Mouse (Mus musculus): Measurements from ENCODE around the gene Fads3. TPM values are rescaled to one million over a fixed set of nuclear protein-coding genes. Genes with fewer than 3 reads are reported as not detected.
A peak's percentile ranks its signal among the peaks of the same experiment; 100 is the strongest.

The Fads3 gene
- total and polyA plus RNA-seq, 3 experiments: 2.3 to 11.2 TPM; not detected in 1

GRCm38 (mm10) chr19:10104234-10104633, 62.9 kb downstream of the Fads3 start:
- Histone ChIP-seq H3K9ac (ENCODE audit: control insufficient read depth, low read depth, low read length, poor library complexity, severe bottlenecking) (peak overlapping the region; percentile 45), H3K4me1 (ENCODE audit: control insufficient read depth in 1 of 2, insufficient read depth in 2 of 2, low read length in 2 of 2) (peaks cover 2 to 40% of the 10 kb centered on the region in 2 experiments; a peak in 3 of 4 replicates), H3K27me3 (ENCODE audit: control insufficient read depth in 1 of 2, insufficient read depth in 2 of 2, low read length in 2 of 2) (no peaks in the 10 kb centered on the region), H3K36me3 (ENCODE audit: control insufficient read depth in 1 of 2, insufficient read depth in 2 of 2, low read length in 2 of 2) (peaks cover 0 to 30% of the 10 kb centered on the region in 2 experiments; a peak in 2 of 4 replicates), H3K27ac (ENCODE audit: control insufficient read depth, low read depth, low read length) (peak overlapping the region; percentile 71), H3K9me3 (replicated peaks; ENCODE audit: insufficient read depth, low read length) (no peaks in the 10 kb centered on the region), H3K79me2 (ENCODE audit: control insufficient read depth, insufficient read depth, low read length, poor library complexity) (peaks cover 13% of the 10 kb centered on the region), H3K4me3 (ENCODE audit: control insufficient read depth in 1 of 2, insufficient read depth in 1 of 2, low read depth in 2 of 2, low read length in 2 of 2) (peak overlapping the region; percentile 28 to 43)
- peak; percentile 58 for DNase-seq (ENCODE audit: low read depth, low spot score)
- TF ChIP-seq ZKSCAN1 (IDR thresholded peaks at IDR 0.05; ENCODE audit: low read depth, low read length): no peak
- 0 out of 2 replicates have a peak, but pooled peaks have one; percentile 32 for TF ChIP-seq GATA1 (IDR thresholded peaks at IDR 0.05; ENCODE audit: low read depth, low read length)
- peak; percentile 43; the same call in 1 of the 2 replicates for TF ChIP-seq USF1 (IDR thresholded peaks at IDR 0.05; ENCODE audit: low read depth, low read length)
- 0 out of 4 replicates have a peak, but pooled peaks of 1 of the 2 experiments have one; percentile 24 for TF ChIP-seq EP300 (IDR thresholded peaks at IDR 0.05; ENCODE audit: low read depth in 1 of 2, low read length in 2 of 2)
- TF ChIP-seq ZNF384 (IDR thresholded peaks at IDR 0.05; ENCODE audit: low read depth, low read length): no peak
- peak; percentile 75 for TF ChIP-seq BHLHE40 (IDR thresholded peaks at IDR 0.05; ENCODE audit: borderline replicate concordance, low read depth, low read length)
- peak; percentile 38; the same call in 1 of the 2 replicates for TF ChIP-seq MXI1 (IDR thresholded peaks at IDR 0.05; ENCODE audit: low read depth, low read length)

- peak overlapping the region; percentile 45 for H3K9ac ChIP-seq (ENCODE audit: control insufficient read depth, low read depth, low read length, poor library complexity, severe bottlenecking)
- peaks cover 2 to 35% of the 10 kb centered on the region in 2 experiments; a peak in 3 of 4 replicates for H3K4me1 ChIP-seq (ENCODE audit: control insufficient read depth in 1 of 2, insufficient read depth in 2 of 2, low read length in 2 of 2)
- peaks cover 12% of the 10 kb centered on the region for H3K79me2 ChIP-seq (ENCODE audit: control insufficient read depth, insufficient read depth, low read length, poor library complexity)
- no peaks in the 10 kb centered on the region for H3K9me3 ChIP-seq (replicated peaks; ENCODE audit: insufficient read depth, low read length)
- H3K27ac ChIP-seq (ENCODE audit: control insufficient read depth, low read depth, low read length): peak overlapping the region; percentile 71
- no peaks in the 10 kb centered on the region for H3K27me3 ChIP-seq (ENCODE audit: control insufficient read depth in 1 of 2, insufficient read depth in 2 of 2, low read length in 2 of 2)
- DNase-seq (ENCODE audit: low read depth, low spot score): peak; percentile 78
- peaks cover 0 to 24% of the 10 kb centered on the region in 2 experiments; a peak in 2 of 4 replicates for H3K36me3 ChIP-seq (ENCODE audit: control insufficient read depth in 1 of 2, insufficient read depth in 2 of 2, low read length in 2 of 2)
- peak overlapping the region; percentile 28 to 43 for H3K4me3 ChIP-seq (ENCODE audit: control insufficient read depth in 1 of 2, insufficient read depth in 1 of 2, low read depth in 2 of 2, low read length in 2 of 2)
- TF ChIP-seq MAZ (IDR thresholded peaks at IDR 0.05; ENCODE audit: low read depth, low read length): no peak
- TF ChIP-seq NRF1 (IDR thresholded peaks at IDR 0.05; ENCODE audit: insufficient read depth, low read depth, low read length, poor library complexity, severe bottlenecking): no peak
- no peak for TF ChIP-seq POLR2AphosphoS2 (IDR thresholded peaks at IDR 0.05; ENCODE audit: low read length)
- peak; percentile 87 for TF ChIP-seq GATA1 (IDR thresholded peaks at IDR 0.05; ENCODE audit: low read depth, low read length)
- peak; percentile 96 for TF ChIP-seq BHLHE40 (IDR thresholded peaks at IDR 0.05; ENCODE audit: borderline replicate concordance, low read depth, low read length)
- peak; percentile 63; the same call in 1 of the 2 replicates for TF ChIP-seq MYB (IDR thresholded peaks at IDR 0.05; ENCODE audit: low read depth, low read length)
- no peak for TF ChIP-seq E2F4 (IDR thresholded peaks at IDR 0.05; ENCODE audit: borderline replicate concordance, low read depth, low read length)
- TF ChIP-seq CHD2 (IDR thresholded peaks at IDR 0.05; ENCODE audit: low read length): no peak
- TF ChIP-seq ELF1 (IDR thresholded peaks at IDR 0.05; ENCODE audit: low read depth, low read length): no peak
- TF ChIP-seq MAX (IDR thresholded peaks at IDR 0.05; ENCODE audit: low read length): peak; percentile 90
- no peak for TF ChIP-seq ZNF384 (IDR thresholded peaks at IDR 0.05; ENCODE audit: low read depth, low read length)
- TF ChIP-seq ETS1 (IDR thresholded peaks at IDR 0.05; ENCODE audit: low read depth, low read length): peak; percentile 66
- TF ChIP-seq MAFK (IDR thresholded peaks at IDR 0.05; ENCODE audit: borderline replicate concordance, low read depth, low read length): no peak
- no peak for TF ChIP-seq MEF2A (IDR thresholded peaks at IDR 0.05; ENCODE audit: extremely low read depth, insufficient replicate concordance, low read depth, low read length, poor library complexity, severe bottlenecking)
- no peak for TF ChIP-seq JUND (IDR thresholded peaks at IDR 0.05; ENCODE audit: low read depth, low read length)
- peak; percentile 15; the same call in 1 of the 2 replicates for TF ChIP-seq HCFC1 (IDR thresholded peaks at IDR 0.05; ENCODE audit: low read depth, low read length)
- peak; percentile 58; the same call in 1 of the 2 replicates for TF ChIP-seq MYC (IDR thresholded peaks at IDR 0.05; ENCODE audit: low read depth, low read length)
- peak; percentile 25; the same call in 1 of the 2 replicates for TF ChIP-seq USF1 (IDR thresholded peaks at IDR 0.05; ENCODE audit: low read depth, low read length)
- no peak for TF ChIP-seq CTCF (IDR thresholded peaks at IDR 0.05 in 2 of 3, conservative IDR thresholded peaks at IDR 0.05 in 1 of 3; ENCODE audit: control insufficient read depth in 1 of 3, insufficient read depth in 1 of 3, low read depth in 2 of 3, low read length in 3 of 3, poor library complexity in 1 of 3, severe bottlenecking in 1 of 3)
- TF ChIP-seq TBP (IDR thresholded peaks at IDR 0.05; ENCODE audit: low read depth, low read length): peak; percentile 9; the same call in 1 of the 2 replicates
- TF ChIP-seq SIN3A (IDR thresholded peaks at IDR 0.05; ENCODE audit: low read length): peak; percentile 82
- TF ChIP-seq ZC3H11A (IDR thresholded peaks at IDR 0.05; ENCODE audit: low read depth, low read length): no peak
- peak in 1 of 2 experiments; percentile 42; a peak in 1 of 4 replicates for TF ChIP-seq POLR2A (IDR thresholded peaks at IDR 0.05; ENCODE audit: control insufficient read depth in 1 of 2, insufficient read depth in 1 of 2, low read depth in 1 of 2, low read length in 2 of 2, poor library complexity in 1 of 2)
- no peak for TF ChIP-seq ZKSCAN1 (IDR thresholded peaks at IDR 0.05; ENCODE audit: low read depth, low read length)
- no peak for TF ChIP-seq CHD1 (IDR thresholded peaks at IDR 0.05; ENCODE audit: low read depth, low read length)
- TF ChIP-seq TAL1 (IDR thresholded peaks at IDR 0.05; ENCODE audit: low read length): peak; percentile 84
- no peak for TF ChIP-seq GABPA (IDR thresholded peaks at IDR 0.05; ENCODE audit: low read depth, low read length)
- peak; percentile 76 for TF ChIP-seq TCF12 (IDR thresholded peaks at IDR 0.05; ENCODE audit: low read depth, low read length)
Observed at GRCm38 (mm10) chr19:10105034-10105493, 63.7 kb downstream of the Fads3 start.

Data from MEL (cell line).